Mouse (Mus musculus) hindbrain, embryonic 12.5 days (tissue): ENCODE measurements around the gene Henmt1. TPM values are rescaled to one million over a fixed set of nuclear protein-coding genes. Genes with fewer than 3 reads are reported as not detected.

Experiments
- polyA plus RNA-seq: library from polyadenylated mRNA; unstranded; fragments of >200 nt; fragmentation: Nextera tagmentation; extraction: Ambion mirVana; gene quantifications from 2 replicates; pipeline ENCODE4 v1.2.1, GENCODE M21; 2016

The Henmt1 gene
- polyA plus RNA-seq, 1 experiment from 2014 or later, result 1.4 TPM

Other genes with a start within 250 kb of the Henmt1 start
- gene Gpsm2, start 217.6 kb upstream of the Henmt1 start, polyA plus RNA-seq, result 66.5 and 68.0 TPM in 2 replicates
- gene Aknad1, start 200.2 kb upstream of the Henmt1 start, polyA plus RNA-seq, result 0.25 and 0.40 TPM in 2 replicates
- gene Stxbp3, start 99.3 kb upstream of the Henmt1 start, polyA plus RNA-seq, result 23.2 and 25.1 TPM in 2 replicates
- 0.12 and 0.22 TPM in 2 replicates for gene Fndc7, start 49.9 kb upstream of the Henmt1 start, polyA plus RNA-seq
- 87.6 and 103 TPM in 2 replicates for gene Prpf38b, start 28.1 kb upstream of the Henmt1 start, polyA plus RNA-seq
- not detected in 2 replicates for gene Gm9857, start 572 bp downstream of the Henmt1 start, polyA plus RNA-seq
- 17.1 and 20.6 TPM in 2 replicates for gene Fam102b, start 87.7 kb downstream of the Henmt1 start, polyA plus RNA-seq
- not detected in 2 replicates for gene Slc25a54, start 140.6 kb downstream of the Henmt1 start, polyA plus RNA-seq
- gene Slc25a24, start 183.3 kb downstream of the Henmt1 start, polyA plus RNA-seq, result 30.0 and 35.3 TPM in 2 replicates